Mouse (Mus musculus) urinary bladder, postnatal 14 days (tissue): ENCODE measurements around the gene Kcnh5.

Experiments
- DNase-seq: peaks from one replicate; pipeline ENCODE4 v3.0.0; 2021; ENCODE audit warnings: low spot score

Kcnh5 gene

GRCm38 (mm10) chr12:74951124-74952115 is 225.7 kb downstream of the Kcnh5 start:
- no peak for DNase-seq

GRCm38 (mm10) chr12:74901331-74901730 is 275.8 kb downstream of the Kcnh5 start:
- DNase-seq, result no peak

- DNase-seq, result no peak
Measured at GRCm38 (mm10) chr12:74900777-74901176, 276.4 kb downstream of the Kcnh5 start.

GRCm38 (mm10) chr12:74899055-74899454 is 278.1 kb downstream of the Kcnh5 start:
- no peak for DNase-seq

GRCm38 (mm10) chr12:74898211-74898610 is 278.9 kb downstream of the Kcnh5 start:
- no peak for DNase-seq

- DNase-seq, result no peak
Measured at GRCm38 (mm10) chr12:74894870-74895423, 282.2 kb downstream of the Kcnh5 start.

- no peak for DNase-seq
Measured at GRCm38 (mm10) chr12:74889419-74889818, 287.7 kb downstream of the Kcnh5 start.

- DNase-seq, result no peak
Measured at GRCm38 (mm10) chr12:74887064-74887463, 290.1 kb downstream of the Kcnh5 start.

- DNase-seq, result no peak
Measured at GRCm38 (mm10) chr12:74881344-74881743, 295.8 kb downstream of the Kcnh5 start.

GRCm38 (mm10) chr12:74855666-74856065 is 321.5 kb downstream of the Kcnh5 start:
- DNase-seq, result no peak

GRCm38 (mm10) chr12:74854263-74854662 is 322.9 kb downstream of the Kcnh5 start:
- no peak for DNase-seq

- no peak for DNase-seq
Measured at GRCm38 (mm10) chr12:74850323-74850722, 326.8 kb downstream of the Kcnh5 start.

GRCm38 (mm10) chr12:74849912-74850311 is 327.2 kb downstream of the Kcnh5 start:
- DNase-seq, result no peak

GRCm38 (mm10) chr12:74848611-74849347 is 328.4 kb downstream of the Kcnh5 start:
- no peak for DNase-seq
